Mouse (Mus musculus) liver, postnatal 0 days (tissue): ENCODE results near the gene Usp47. TPM values are rescaled to one million over a fixed set of nuclear protein-coding genes. Genes with fewer than 3 reads are reported as not detected.

Source experiments
- ATAC-seq: fragments of 200-750 bp; cut with Nextera tagmentation; 2 replicates; pipeline ENCODE4 v1.8.0; 2017; ENCODE audit warnings: mild to moderate bottlenecking, moderate library complexity
- DNase-seq: peaks from one replicate; pipeline ENCODE4 v3.0.0-alpha.2; 2016
- H3K27ac ChIP-seq: fragments of 300-500 bp; sonication (generic); 2 replicates; pipeline ENCODE4 v1.5.1; 2014; ENCODE audit warnings: antibody characterized with exemption, moderate library complexity, mild to moderate bottlenecking, low read depth
- H3K27me3 ChIP-seq: fragments of 300-500 bp; sonication (generic); 2 replicates; pipeline ENCODE4 v1.6.1; 2014; ENCODE audit warnings: low read length, control low read depth, mixed read lengths; ENCODE audit not compliant: insufficient read depth
- H3K36me3 ChIP-seq: fragments of 300-500 bp; sonication (generic); replicated peaks from 2 replicates; pipeline ENCODE4 v1.6.1; 2014; ENCODE audit warnings: mild to moderate bottlenecking, control low read depth, low read length, moderate library complexity, mixed read lengths; ENCODE audit not compliant: insufficient read depth
- H3K4me1 ChIP-seq: fragments of 300-500 bp; sonication (generic); 2 replicates; pipeline ENCODE4 v1.6.1; 2014; ENCODE audit warnings: antibody characterized with exemption, mild to moderate bottlenecking, control low read depth; ENCODE audit not compliant: insufficient read depth
- H3K4me2 ChIP-seq: fragments of 300-500 bp; sonication (generic); 2 replicates; pipeline ENCODE4 v1.6.1; 2014; ENCODE audit warnings: low read depth, mild to moderate bottlenecking, low read length, moderate library complexity, mixed read lengths
- H3K4me3 ChIP-seq: fragments of 300-500 bp; sonication (generic); 2 replicates; pipeline ENCODE4 v1.5.1; 2014; ENCODE audit warnings: low read depth, low read length
- H3K9ac ChIP-seq: fragments of 300-500 bp; sonication (generic); replicated peaks from 2 replicates; pipeline ENCODE4 v1.6.1; 2014; ENCODE audit warnings: mild to moderate bottlenecking, moderate library complexity
- H3K9me3 ChIP-seq: fragments of 300-500 bp; sonication (generic); 2 replicates; pipeline ENCODE4 v1.6.1; 2016; ENCODE audit warnings: mild to moderate bottlenecking, control low read depth, low read length, mixed read lengths
- CTCF ChIP-seq: sonication (generic); IDR thresholded peaks from 2 replicates; pipeline ENCODE4 v1.5.1; 2016; ENCODE audit warnings: antibody characterized with exemption, low read depth
- EP300 ChIP-seq: IDR thresholded peaks from 2 replicates; pipeline ENCODE4 v1.6.1; 2016; ENCODE audit warnings: antibody characterized with exemption, low read depth, mild to moderate bottlenecking
- WGBS: fragments of 180-500 bp; shearing (Covaris S2); extraction: QIAGEN DNeasy Blood & Tissue Kit; methylation state at CpG from one replicate; pipeline ENCODE4 v1.1.7; 2014; ENCODE audit not compliant: insufficient replicate concordance; 5-methylcytosine and 5-hydroxymethylcytosine counted together
- polyA plus RNA-seq: library from polyadenylated mRNA; unstranded; fragments of >200 nt; fragmentation: Nextera tagmentation; extraction: Ambion mirVana; gene quantifications from 2 replicates; pipeline ENCODE4 v1.2.1, GENCODE M21; 2015

Gene Usp47
- polyA plus RNA-seq, 1 experiment from 2014 or later: 14.4 TPM

DNA sequence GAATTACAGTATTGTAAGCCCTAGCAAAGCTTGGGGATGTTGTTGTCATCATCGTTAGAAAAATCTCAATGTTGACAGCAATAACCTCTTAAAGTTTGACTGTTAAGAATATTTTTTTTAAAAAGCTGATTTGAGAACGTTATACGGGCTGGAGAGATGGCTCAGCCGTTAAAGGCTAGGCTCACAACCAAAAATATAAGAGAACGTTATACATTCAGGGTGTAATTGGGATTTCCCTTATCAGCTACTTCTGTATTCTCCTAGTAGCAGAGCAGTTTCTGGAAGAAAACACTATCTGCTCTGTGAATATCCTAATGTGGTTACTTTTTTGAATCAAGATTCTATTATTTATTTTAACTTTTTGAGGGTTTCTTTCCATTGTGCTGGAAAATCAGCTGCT, 25.3 kb downstream of the Usp47 start:
- Histone ChIP-seq H3K27ac (no peak overlapping the region), H3K36me3 (0 out of 2 replicates have a peak, but pooled peaks cover under 1% of the 10 kb centered on the region), H3K4me2 (no peak overlapping the region), H3K9me3 (no peaks in the 10 kb centered on the region), H3K27me3 (no peaks in the 10 kb centered on the region), H3K4me1 (no peaks in the 10 kb centered on the region), H3K9ac (no peak overlapping the region), H3K4me3 (no peak overlapping the region)
- ATAC-seq (no peak), DNase-seq (no peak)
- no peak for TF ChIP-seq CTCF
- 59% methylated on average over 5 of the region's 5 CpGs for WGBS

DNA sequence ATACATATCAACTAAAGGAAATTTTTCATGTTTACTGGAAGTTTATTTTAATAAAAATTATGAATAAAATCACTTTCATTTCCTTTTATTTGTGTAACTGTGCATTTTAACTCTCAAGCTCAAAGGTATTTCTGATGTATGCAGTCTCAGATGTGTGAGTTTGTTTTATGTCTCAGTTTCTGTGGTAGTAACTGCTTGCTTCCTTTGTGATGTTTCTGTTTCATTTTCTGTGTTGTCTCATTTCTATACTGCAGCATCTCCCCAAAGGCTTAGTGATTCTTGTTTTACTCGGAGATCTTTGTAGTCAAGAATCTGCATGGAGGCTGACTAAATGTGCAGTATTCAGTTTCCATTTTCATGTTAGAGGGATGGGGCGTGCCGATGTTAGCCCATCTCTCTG, 30.4 kb downstream of the Usp47 start:
- no peak for TF ChIP-seq CTCF
- no peak for TF ChIP-seq EP300
- Histone ChIP-seq H3K4me3 (no peak overlapping the region), H3K9ac (no peak overlapping the region), H3K4me2 (no peak overlapping the region), H3K36me3 (0 out of 2 replicates have a peak, but pooled peaks cover 12% of the 10 kb centered on the region), H3K27me3 (no peaks in the 10 kb centered on the region), H3K27ac (no peak overlapping the region), H3K9me3 (no peaks in the 10 kb centered on the region), H3K4me1 (no peaks in the 10 kb centered on the region; the same call in 1 of the 2 replicates)
- no peak for ATAC-seq
- no peak for DNase-seq
- 85% methylated on average over 3 of the region's 3 CpGs for WGBS

DNA sequence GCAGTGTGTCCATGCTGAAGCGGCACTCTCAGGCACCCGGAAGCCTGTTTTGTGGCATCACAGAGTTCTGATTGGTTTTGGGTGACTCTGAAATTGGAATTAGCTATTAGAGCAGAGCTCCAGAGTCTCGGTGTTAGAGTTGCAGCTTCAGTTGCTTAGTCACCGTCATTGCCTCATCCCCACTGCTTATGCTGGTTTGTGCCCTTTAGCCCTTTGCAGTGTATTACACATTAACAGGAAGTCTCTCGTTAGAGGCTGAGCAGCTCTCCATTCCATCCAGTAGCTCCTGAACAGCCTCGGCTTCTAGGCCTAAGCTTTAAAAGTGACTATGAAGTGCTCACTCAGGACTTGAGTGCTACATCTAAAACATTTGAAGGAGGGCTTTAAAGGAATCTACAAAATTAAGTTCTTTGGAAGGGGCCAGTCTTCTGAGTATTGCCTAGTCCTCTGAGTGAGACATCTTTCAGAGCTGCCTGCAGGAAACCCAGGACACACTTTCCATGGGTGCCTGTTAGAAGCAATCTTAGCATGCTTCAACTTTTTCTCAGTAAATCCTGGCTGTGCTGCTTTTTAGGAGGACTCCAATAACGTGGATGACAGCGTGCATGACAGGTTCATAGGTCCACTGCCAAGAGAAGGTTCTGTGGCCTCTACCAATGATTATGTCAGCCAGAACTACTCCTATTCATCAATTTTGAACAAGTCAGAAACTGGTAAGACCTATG, 32.8 kb downstream of the Usp47 start:
- WGBS: 49% methylated on average over 8 of the region's 8 CpGs
- H3K27ac ChIP-seq: peak overlapping the region; percentile 69
- H3K27me3 ChIP-seq: no peaks in the 10 kb centered on the region
- TF ChIP-seq CTCF (no peak), EP300 (no peak)
- H3K9me3 ChIP-seq: no peaks in the 10 kb centered on the region
- H3K4me1 ChIP-seq: no peaks in the 10 kb centered on the region; the same call in 1 of the 2 replicates
- ATAC-seq (peak; percentile 100), DNase-seq (peak; percentile 62)
- no peak overlapping the region; the same call in 1 of the 2 replicates for H3K9ac ChIP-seq
- H3K4me2 ChIP-seq: peak overlapping the region; percentile 49; the same call in 1 of the 2 replicates
- H3K36me3 ChIP-seq: 0 out of 2 replicates have a peak, but pooled peaks cover 15% of the 10 kb centered on the region
- no peak overlapping the region for H3K4me3 ChIP-seq

DNA sequence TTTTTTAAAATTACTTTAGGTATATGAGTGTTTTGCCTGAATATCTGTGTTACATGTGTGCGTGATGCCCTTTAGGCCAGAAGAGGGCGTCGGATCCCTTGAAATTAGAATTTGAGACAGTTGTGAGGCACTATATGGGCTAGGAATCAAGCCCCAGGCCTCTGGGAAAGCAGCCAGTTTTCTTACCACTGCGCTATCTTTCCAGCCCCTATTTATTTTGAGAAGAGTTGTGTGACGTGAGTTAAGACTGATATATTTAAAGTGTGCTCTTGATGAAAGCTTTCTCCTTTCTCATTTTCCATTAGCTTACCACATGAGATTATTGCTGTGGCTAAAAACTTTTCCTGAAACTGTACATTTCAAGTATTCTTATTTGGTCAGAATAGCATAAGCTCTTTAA, 51.6 kb downstream of the Usp47 start:
- peaks cover 33% of the 10 kb centered on the region for H3K36me3 ChIP-seq
- H3K4me2 ChIP-seq: no peak overlapping the region
- H3K9ac ChIP-seq: no peak overlapping the region
- no peak overlapping the region for H3K4me3 ChIP-seq
- WGBS: 80% methylated on average over 5 of the region's 5 CpGs
- no peak for DNase-seq
- H3K27ac ChIP-seq: no peak overlapping the region
- no peak for TF ChIP-seq CTCF
- TF ChIP-seq EP300: no peak
- no peaks in the 10 kb centered on the region for H3K9me3 ChIP-seq
- ATAC-seq: no peak
- H3K4me1 ChIP-seq: no peaks in the 10 kb centered on the region
- H3K27me3 ChIP-seq: no peaks in the 10 kb centered on the region

DNA sequence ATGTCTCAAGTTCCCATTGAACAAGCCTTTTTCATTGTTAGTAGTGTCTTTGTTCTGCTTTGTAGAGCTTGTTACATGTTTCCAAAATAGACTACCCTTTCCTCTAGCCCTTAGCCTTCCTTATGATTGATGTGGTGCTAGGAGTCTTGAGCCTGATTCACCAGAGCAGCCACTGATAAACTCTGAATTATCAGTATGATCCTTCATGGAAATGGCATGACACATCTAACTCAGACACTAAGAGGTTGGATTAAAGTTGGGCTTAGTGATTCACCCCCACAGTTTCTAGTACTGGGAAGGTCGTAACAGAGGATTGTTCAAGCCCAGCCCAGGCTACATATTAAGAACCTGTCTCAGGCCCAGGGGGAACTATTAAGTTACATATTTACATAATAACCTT, 59.3 kb downstream of the Usp47 start:
- H3K4me3 ChIP-seq: no peak overlapping the region
- no peak for DNase-seq
- TF ChIP-seq EP300: no peak
- no peak for TF ChIP-seq CTCF
- H3K27me3 ChIP-seq: no peaks in the 10 kb centered on the region
- H3K9ac ChIP-seq: no peak overlapping the region
- no peak overlapping the region for H3K27ac ChIP-seq
- H3K4me2 ChIP-seq: no peak overlapping the region
- H3K4me1 ChIP-seq: no peaks in the 10 kb centered on the region
- WGBS: 94% methylated on average over 1 of the region's 1 CpGs
- ATAC-seq: no peak
- H3K9me3 ChIP-seq: no peaks in the 10 kb centered on the region
- H3K36me3 ChIP-seq: peaks cover 53% of the 10 kb centered on the region

DNA sequence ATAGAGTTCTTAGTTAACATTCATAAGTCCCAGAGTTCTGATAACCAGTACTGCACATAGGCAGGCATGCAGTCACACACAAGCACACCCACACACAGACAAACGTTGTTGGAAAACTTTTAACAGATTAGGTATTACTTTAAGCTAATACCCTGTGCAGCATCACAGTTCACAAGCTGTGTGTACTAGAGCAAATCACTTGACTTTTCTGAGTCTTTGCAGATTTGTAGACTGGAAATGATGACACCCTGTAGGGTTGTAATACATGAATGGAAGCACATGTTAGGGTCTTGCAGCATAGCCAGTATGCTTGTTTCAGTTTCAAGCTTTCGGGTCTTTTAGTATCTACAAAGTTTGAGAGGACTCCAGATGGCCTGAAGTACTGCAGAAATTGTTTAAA, 60.9 kb downstream of the Usp47 start:
- peaks cover 56% of the 10 kb centered on the region for H3K36me3 ChIP-seq
- DNase-seq: no peak

More for the DNA sequence above, 60.9 kb downstream of the Usp47 start:
- no peak overlapping the region for H3K4me2 ChIP-seq
- 66% methylated on average over 2 of the region's 2 CpGs for WGBS
- no peaks in the 10 kb centered on the region for H3K4me1 ChIP-seq
- no peak overlapping the region for H3K27ac ChIP-seq
- TF ChIP-seq EP300 (no peak), CTCF (no peak)
- H3K9ac ChIP-seq: no peak overlapping the region
- no peak for ATAC-seq
- H3K9me3 ChIP-seq: no peaks in the 10 kb centered on the region
- no peaks in the 10 kb centered on the region for H3K27me3 ChIP-seq
- no peak overlapping the region for H3K4me3 ChIP-seq
